Mouse (Mus musculus) hindbrain, embryonic 10.5 days (tissue): Measurements from ENCODE around the gene Bahcc1. TPM values are rescaled to one million over a fixed set of nuclear protein-coding genes. Genes with fewer than 3 reads are reported as not detected.
A peak's percentile ranks its signal among the peaks of the same experiment; 100 is the strongest.

Source experiments
- DNase-seq: peaks from one replicate; pipeline ENCODE4 v3.0.0-alpha.2; 2017; ENCODE audit warnings: low spot score
- H3K27ac ChIP-seq: fragments of 300-500 bp; sonication (generic); 2 replicates; pipeline ENCODE4 v1.5.1; 2016; ENCODE audit warnings: mild to moderate bottlenecking, moderate library complexity
- H3K27me3 ChIP-seq: fragments of 300-500 bp; sonication (generic); 2 replicates; pipeline ENCODE4 v1.6.1; 2016; ENCODE audit warnings: mild to moderate bottlenecking; ENCODE audit not compliant: poor library complexity, insufficient read depth, severe bottlenecking
- H3K36me3 ChIP-seq: fragments of 300-500 bp; sonication (generic); 2 replicates; pipeline ENCODE4 v1.6.1; 2016; ENCODE audit warnings: mild to moderate bottlenecking, moderate library complexity
- H3K4me1 ChIP-seq: fragments of 300-500 bp; sonication (generic); replicated peaks from 2 replicates; pipeline ENCODE4 v1.6.1; 2016; ENCODE audit warnings: mild to moderate bottlenecking
- H3K4me3 ChIP-seq: fragments of 300-500 bp; sonication (generic); 2 replicates; pipeline ENCODE4 v1.5.1; 2016; ENCODE audit warnings: mild to moderate bottlenecking, moderate library complexity
- H3K9me3 ChIP-seq: fragments of 300-500 bp; sonication (generic); 2 replicates; pipeline ENCODE4 v1.6.1; 2016; ENCODE audit warnings: mild to moderate bottlenecking, moderate library complexity
- WGBS: fragments of 180-500 bp; shearing (Covaris S2); methylation state at CpG from one replicate; pipeline ENCODE4 v1.1.7; 2016; 5-methylcytosine and 5-hydroxymethylcytosine counted together
- polyA plus RNA-seq: library from polyadenylated mRNA; unstranded; fragments of >200 nt; fragmentation: Nextera tagmentation; extraction: Ambion mirVana; gene quantifications from 2 replicates; pipeline ENCODE4 v1.2.1, GENCODE M21; 2016

The Bahcc1 gene
- polyA plus RNA-seq = 17.0 and 18.8 TPM in 2 replicates

GRCm38 (mm10) chr11:120232230-120233097, at the start of gene Bahcc1:
Bahcc1 (plus strand) TSS chr11:120232947.
- peak within 1 kb of the TSS; percentile 73 for H3K4me3 ChIP-seq
- peaks cover 54% of the 10 kb centered on the region for H3K4me1 ChIP-seq
- peak; percentile 100 for DNase-seq
- 1% methylated on average over 36 of the region's 36 CpGs for WGBS
- peaks cover 4% of the 10 kb centered on the region; the same call in 1 of the 2 replicates for H3K27me3 ChIP-seq
- no peaks in the 10 kb centered on the region for H3K9me3 ChIP-seq
- H3K36me3 ChIP-seq = peaks cover 9% of the 10 kb centered on the region
- peak within 1 kb of the TSS; percentile 100 for H3K27ac ChIP-seq

GRCm38 (mm10) chr11:120183180-120183579, 49.6 kb upstream of the Bahcc1 start:
- Histone ChIP-seq H3K27ac (peak overlapping the region; percentile 99), H3K9me3 (no peaks in the 10 kb centered on the region), H3K4me3 (peak overlapping the region; percentile 75), H3K27me3 (no peaks in the 10 kb centered on the region; the same call in 1 of the 2 replicates), H3K36me3 (peaks cover 27% of the 10 kb centered on the region), H3K4me1 (peaks cover 69% of the 10 kb centered on the region)
- WGBS = 9% methylated on average over 1 of the region's 1 CpGs
- DNase-seq = no peak

- Histone ChIP-seq H3K9me3 (no peaks in the 10 kb centered on the region), H3K4me3 (peak overlapping the region; percentile 75), H3K4me1 (peaks cover 69% of the 10 kb centered on the region), H3K27ac (peak overlapping the region; percentile 99), H3K27me3 (no peaks in the 10 kb centered on the region; the same call in 1 of the 2 replicates), H3K36me3 (peaks cover 28% of the 10 kb centered on the region)
- DNase-seq = peak; percentile 45
- 11% methylated on average over 11 of the region's 11 CpGs for WGBS
Observed at GRCm38 (mm10) chr11:120183708-120184107, 49.0 kb upstream of the Bahcc1 start.

GRCm38 (mm10) chr11:120184371-120185315, 48.1 kb upstream of the Bahcc1 start:
- Histone ChIP-seq H3K27me3 (no peaks in the 10 kb centered on the region; the same call in 1 of the 2 replicates), H3K4me1 (peaks cover 65% of the 10 kb centered on the region), H3K36me3 (peaks cover 28% of the 10 kb centered on the region), H3K27ac (peak overlapping the region; percentile 99), H3K4me3 (peak overlapping the region; percentile 75), H3K9me3 (no peaks in the 10 kb centered on the region)
- WGBS = 1% methylated on average over 16 of the region's 16 CpGs
- peak; percentile 81 for DNase-seq

GRCm38 (mm10) chr11:120185316-120186141, 47.2 kb upstream of the Bahcc1 start:
- under 1% methylated on average over 54 of the region's 54 CpGs for WGBS
- H3K27ac ChIP-seq = peak overlapping the region; percentile 99
- peaks cover 67% of the 10 kb centered on the region for H3K4me1 ChIP-seq
- no peaks in the 10 kb centered on the region for H3K27me3 ChIP-seq
- peaks cover 28% of the 10 kb centered on the region for H3K36me3 ChIP-seq
- H3K4me3 ChIP-seq = peak overlapping the region; percentile 75
- no peaks in the 10 kb centered on the region for H3K9me3 ChIP-seq
- peak; percentile 79 for DNase-seq

DNA sequence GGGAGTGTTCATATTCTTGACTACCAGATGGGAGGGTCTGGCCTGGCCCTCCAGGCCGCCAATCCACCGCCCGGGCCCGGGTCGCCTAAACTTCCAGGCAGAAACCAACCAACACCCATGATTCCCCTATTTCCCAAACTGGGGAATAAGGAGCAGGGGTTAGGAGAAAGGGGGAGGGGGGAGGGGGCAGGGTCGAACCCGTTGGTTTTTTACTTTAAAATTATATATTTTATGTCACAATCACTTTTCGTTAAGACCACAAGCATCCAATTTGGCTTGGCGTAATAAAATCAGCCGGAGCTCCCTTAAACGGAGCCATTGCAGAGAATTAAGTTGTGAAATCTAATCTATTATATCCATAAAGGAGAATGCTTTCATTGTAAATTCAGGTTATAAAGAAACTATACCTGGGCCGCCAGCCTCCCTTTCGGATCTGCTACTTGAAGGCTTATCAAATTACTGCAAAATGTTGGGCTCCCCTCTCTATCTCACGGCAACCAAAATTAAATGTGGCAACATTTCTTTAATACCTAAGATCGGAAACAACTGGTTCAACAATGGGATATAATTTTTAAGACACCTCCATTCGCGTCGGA, 46.5 kb upstream of the Bahcc1 start:
- H3K4me1 ChIP-seq = peaks cover 74% of the 10 kb centered on the region
- peak overlapping the region; percentile 99 for H3K27ac ChIP-seq
- no peaks in the 10 kb centered on the region for H3K9me3 ChIP-seq
- no peaks in the 10 kb centered on the region for H3K27me3 ChIP-seq
- peaks cover 28% of the 10 kb centered on the region for H3K36me3 ChIP-seq
- 5% methylated on average over 18 of the region's 18 CpGs for WGBS
- DNase-seq = no peak
- peak overlapping the region; percentile 75 for H3K4me3 ChIP-seq

DNA sequence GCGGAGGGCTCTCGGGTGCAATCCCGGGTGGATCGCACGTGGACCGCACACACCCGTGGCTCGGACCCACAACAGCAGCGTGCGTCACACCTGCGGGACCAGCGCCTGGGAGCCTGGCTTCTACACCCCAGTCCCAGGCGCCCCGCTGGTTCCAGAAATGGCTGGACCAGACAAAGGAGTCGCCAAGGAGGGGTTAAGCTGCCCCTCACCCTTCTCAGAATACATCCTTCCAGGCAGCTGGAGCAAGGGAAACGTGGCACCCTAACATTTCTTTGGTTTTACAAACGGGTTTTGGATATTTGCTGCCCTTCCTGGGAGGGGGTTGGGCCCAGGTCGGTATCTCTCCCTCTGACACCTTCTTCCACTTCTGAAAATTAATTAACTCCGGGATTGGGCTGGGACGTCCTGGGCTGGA, 45.9 kb upstream of the Bahcc1 start:
- H3K4me3 ChIP-seq = peak overlapping the region; percentile 75
- under 1% methylated on average over 20 of the region's 20 CpGs for WGBS
- no peaks in the 10 kb centered on the region for H3K9me3 ChIP-seq
- H3K36me3 ChIP-seq = peaks cover 28% of the 10 kb centered on the region
- no peak for DNase-seq
- H3K27me3 ChIP-seq = no peaks in the 10 kb centered on the region
- H3K27ac ChIP-seq = peak overlapping the region; percentile 99
- H3K4me1 ChIP-seq = peaks cover 74% of the 10 kb centered on the region

- under 1% methylated on average over 43 of the region's 43 CpGs for WGBS
- Histone ChIP-seq H3K27ac (peak overlapping the region; percentile 99), H3K4me3 (peak overlapping the region; percentile 75), H3K27me3 (no peaks in the 10 kb centered on the region; the same call in 1 of the 2 replicates), H3K9me3 (no peaks in the 10 kb centered on the region), H3K36me3 (peaks cover 28% of the 10 kb centered on the region), H3K4me1 (peaks cover 68% of the 10 kb centered on the region)
- DNase-seq = peak; percentile 74
Observed at GRCm38 (mm10) chr11:120187236-120188101, 45.3 kb upstream of the Bahcc1 start.

- H3K4me3 ChIP-seq = peak overlapping the region; percentile 75
- peak; percentile 58 for DNase-seq
- under 1% methylated on average over 24 of the region's 24 CpGs for WGBS
- H3K36me3 ChIP-seq = peaks cover 28% of the 10 kb centered on the region
- H3K9me3 ChIP-seq = no peaks in the 10 kb centered on the region
- no peaks in the 10 kb centered on the region; the same call in 1 of the 2 replicates for H3K27me3 ChIP-seq
- peak overlapping the region; percentile 99 for H3K27ac ChIP-seq
- H3K4me1 ChIP-seq = peaks cover 62% of the 10 kb centered on the region
Observed at GRCm38 (mm10) chr11:120188102-120188480, 44.7 kb upstream of the Bahcc1 start.

- Histone ChIP-seq H3K9me3 (no peaks in the 10 kb centered on the region), H3K27ac (peak overlapping the region; percentile 99), H3K4me3 (peak overlapping the region; percentile 75), H3K27me3 (no peaks in the 10 kb centered on the region; the same call in 1 of the 2 replicates), H3K4me1 (peaks cover 55% of the 10 kb centered on the region), H3K36me3 (peaks cover 28% of the 10 kb centered on the region)
- peak; percentile 74 for DNase-seq
- WGBS = under 1% methylated on average over 41 of the region's 41 CpGs
Observed at GRCm38 (mm10) chr11:120188481-120189441, 44.0 kb upstream of the Bahcc1 start.
